Mouse (Mus musculus) heart, embryonic 15.5 days (tissue): ENCODE results near the gene Rab29. TPM values are rescaled to one million over a fixed set of nuclear protein-coding genes. Genes with fewer than 3 reads are reported as not detected.
A peak's percentile ranks its signal among the peaks of the same experiment; 100 is the strongest.
"Not testable (repeated sequence)": the region's sequence is repeated elsewhere in the genome, so short reads cannot be mapped to it uniquely, and the experiment has no call there.

Experiments
- ATAC-seq: fragments of 200-750 bp; cut with Nextera tagmentation; replicated peaks from 2 replicates; pipeline ENCODE4 v1.8.0; 2017; ENCODE audit warnings: low read depth, moderate TSS enrichment; ENCODE audit not compliant: insufficient number of reproducible peaks, insufficient read depth, low FRiP score
- H3K27ac ChIP-seq: fragments of 300-500 bp; sonication (generic); 2 replicates; pipeline ENCODE4 v1.5.1; 2015; ENCODE audit warnings: mild to moderate bottlenecking, inconsistent platforms
- H3K27me3 ChIP-seq: fragments of 300-500 bp; sonication (generic); 2 replicates; pipeline ENCODE4 v1.6.1; 2015; ENCODE audit warnings: inconsistent platforms
- H3K36me3 ChIP-seq: fragments of 300-500 bp; sonication (generic); 2 replicates; pipeline ENCODE4 v1.6.1; 2015; ENCODE audit warnings: mild to moderate bottlenecking, inconsistent platforms
- H3K4me1 ChIP-seq: fragments of 300-500 bp; sonication (generic); replicated peaks from 2 replicates; pipeline ENCODE4 v1.6.1; 2015; ENCODE audit warnings: inconsistent platforms
- H3K4me2 ChIP-seq: fragments of 300-500 bp; sonication (generic); 2 replicates; pipeline ENCODE4 v1.6.1; 2015; ENCODE audit warnings: inconsistent platforms, mild to moderate bottlenecking, moderate library complexity
- H3K4me3 ChIP-seq: fragments of 300-500 bp; sonication (generic); 2 replicates; pipeline ENCODE4 v1.5.1; 2015; ENCODE audit warnings: mild to moderate bottlenecking, inconsistent platforms
- H3K9ac ChIP-seq: fragments of 300-500 bp; sonication (generic); 2 replicates; pipeline ENCODE4 v1.6.1; 2015; ENCODE audit warnings: mild to moderate bottlenecking, inconsistent platforms
- H3K9me3 ChIP-seq: fragments of 300-500 bp; sonication (generic); replicated peaks from 2 replicates; pipeline ENCODE4 v1.6.1; 2016; ENCODE audit warnings: inconsistent platforms
- WGBS: fragments of 180-500 bp; shearing (Covaris S2); methylation state at CpG from one replicate; pipeline ENCODE4 v1.1.7; 2015; ENCODE audit warnings: mixed read lengths; 5-methylcytosine and 5-hydroxymethylcytosine counted together
- polyA plus RNA-seq: library from polyadenylated mRNA; unstranded; fragments of >200 nt; fragmentation: Nextera tagmentation; extraction: Ambion mirVana; gene quantifications from 2 replicates; pipeline ENCODE4 v1.2.1, GENCODE M21; 2015

The Rab29 gene
- 17.3 and 19.3 TPM in 2 replicates for polyA plus RNA-seq

- H3K36me3 ChIP-seq = 0 out of 2 replicates have a peak, but pooled peaks cover under 1% of the 10 kb centered on the region
- peak within 1 kb of the TSS; percentile 91 for H3K4me2 ChIP-seq
- peak within 1 kb of the TSS; percentile 66 for H3K9ac ChIP-seq
- WGBS = under 1% methylated on average over 46 of the region's 46 CpGs
- peaks cover 8% of the 10 kb centered on the region for H3K4me1 ChIP-seq
- H3K27me3 ChIP-seq = no peaks in the 10 kb centered on the region
- no peaks in the 10 kb centered on the region for H3K9me3 ChIP-seq
- ATAC-seq = peak; percentile 94
- no peak within 1 kb of the TSS; the same call in 1 of the 2 replicates for H3K27ac ChIP-seq
- H3K4me3 ChIP-seq = peak within 1 kb of the TSS; percentile 75
These were observed at the start of gene Rab29 for GRCm38 (mm10) chr1:131867093-131867945. Gene Rab29, plus strand, starts transcription at chr1:131867224.

GRCm38 (mm10) chr1:131820353-131820752 lies 46.7 kb upstream of the Rab29 start:
- not testable (repeated sequence) for ATAC-seq, H3K9ac ChIP-seq, H3K9me3 ChIP-seq, H3K4me2 ChIP-seq, H3K27ac ChIP-seq, H3K4me3 ChIP-seq, H3K4me1 ChIP-seq, H3K27me3 ChIP-seq, H3K36me3 ChIP-seq
- WGBS = 69% methylated on average over 9 of the region's 9 CpGs

DNA sequence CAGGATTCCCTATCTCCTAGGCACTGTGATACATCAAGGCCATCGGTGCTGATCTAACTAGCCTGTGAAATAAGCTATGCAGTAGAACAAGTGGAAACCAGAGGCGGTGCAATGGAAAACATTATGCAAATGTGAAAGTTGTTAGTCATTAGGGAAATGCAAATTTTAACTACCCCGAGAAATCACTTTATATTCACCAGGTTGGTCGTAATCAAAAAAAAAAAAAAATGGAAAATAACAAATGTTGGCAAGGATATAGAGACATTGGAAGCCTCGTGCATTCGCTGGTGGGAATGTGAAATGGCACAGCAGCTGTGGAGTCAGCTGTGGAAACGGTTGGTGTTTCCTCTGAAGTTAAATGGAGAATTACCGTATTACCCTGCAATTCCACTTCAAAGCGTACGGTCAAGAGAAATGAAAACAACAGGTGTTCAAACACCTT lies 46.1 kb upstream of the Rab29 start:
- 82% methylated on average over 10 of the region's 10 CpGs for WGBS
- no peak overlapping the region for H3K4me3 ChIP-seq
- no peak overlapping the region for H3K27ac ChIP-seq
- no peak overlapping the region for H3K4me2 ChIP-seq
- H3K4me1 ChIP-seq = no peaks in the 10 kb centered on the region
- H3K36me3 ChIP-seq = no peaks in the 10 kb centered on the region
- no peak for ATAC-seq
- peaks cover 8% of the 10 kb centered on the region; the same call in 1 of the 2 replicates for H3K9me3 ChIP-seq
- no peaks in the 10 kb centered on the region for H3K27me3 ChIP-seq
- no peak overlapping the region for H3K9ac ChIP-seq

DNA sequence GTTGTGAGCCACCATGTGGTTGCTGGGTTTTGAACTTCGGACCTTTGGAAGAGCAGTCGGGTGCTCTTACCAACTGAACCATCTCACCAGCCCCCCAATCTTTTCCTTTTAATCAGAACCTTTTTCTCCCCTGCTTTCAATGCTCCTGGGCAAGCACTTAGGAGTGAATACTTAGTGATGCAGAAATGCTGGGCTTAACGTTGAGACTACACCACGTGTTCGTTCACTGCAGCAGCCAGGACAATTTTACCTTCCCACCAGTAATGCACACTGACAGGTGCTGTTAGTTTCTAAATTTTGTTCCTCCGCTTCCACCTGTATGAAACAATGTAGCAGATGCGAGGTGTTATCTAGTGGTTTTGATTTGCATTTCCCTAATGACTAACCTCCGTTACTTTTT lies 44.7 kb upstream of the Rab29 start:
- no peaks in the 10 kb centered on the region for H3K36me3 ChIP-seq
- no peak overlapping the region for H3K4me3 ChIP-seq
- no peak for ATAC-seq
- peaks cover 8% of the 10 kb centered on the region; the same call in 1 of the 2 replicates for H3K9me3 ChIP-seq
- H3K4me1 ChIP-seq = peaks cover 4% of the 10 kb centered on the region
- no peak overlapping the region for H3K9ac ChIP-seq
- no peak overlapping the region for H3K27ac ChIP-seq
- no peaks in the 10 kb centered on the region for H3K27me3 ChIP-seq
- H3K4me2 ChIP-seq = no peak overlapping the region
- WGBS = 76% methylated on average over 8 of the region's 8 CpGs

GRCm38 (mm10) chr1:131822856-131823492 lies 44.0 kb upstream of the Rab29 start:
- Histone ChIP-seq H3K4me1 (peaks cover 5% of the 10 kb centered on the region), H3K9me3 (peaks cover 8% of the 10 kb centered on the region; the same call in 1 of the 2 replicates), H3K4me3 (no peak overlapping the region), H3K27me3 (no peaks in the 10 kb centered on the region), H3K27ac (no peak overlapping the region), H3K9ac (no peak overlapping the region), H3K36me3 (no peaks in the 10 kb centered on the region), H3K4me2 (no peak overlapping the region)
- no peak for ATAC-seq
- WGBS = 91% methylated on average over 1 of the region's 1 CpGs

- Histone ChIP-seq H3K36me3 (no peaks in the 10 kb centered on the region), H3K4me3 (no peak overlapping the region), H3K27ac (no peak overlapping the region), H3K4me2 (no peak overlapping the region), H3K9ac (no peak overlapping the region), H3K27me3 (no peaks in the 10 kb centered on the region), H3K9me3 (peaks cover 8% of the 10 kb centered on the region; the same call in 1 of the 2 replicates), H3K4me1 (peaks cover 5% of the 10 kb centered on the region)
- 39% methylated on average over 5 of the region's 5 CpGs for WGBS
- ATAC-seq = no peak
These were observed 43.5 kb upstream of the Rab29 start for GRCm38 (mm10) chr1:131823563-131823962.

DNA sequence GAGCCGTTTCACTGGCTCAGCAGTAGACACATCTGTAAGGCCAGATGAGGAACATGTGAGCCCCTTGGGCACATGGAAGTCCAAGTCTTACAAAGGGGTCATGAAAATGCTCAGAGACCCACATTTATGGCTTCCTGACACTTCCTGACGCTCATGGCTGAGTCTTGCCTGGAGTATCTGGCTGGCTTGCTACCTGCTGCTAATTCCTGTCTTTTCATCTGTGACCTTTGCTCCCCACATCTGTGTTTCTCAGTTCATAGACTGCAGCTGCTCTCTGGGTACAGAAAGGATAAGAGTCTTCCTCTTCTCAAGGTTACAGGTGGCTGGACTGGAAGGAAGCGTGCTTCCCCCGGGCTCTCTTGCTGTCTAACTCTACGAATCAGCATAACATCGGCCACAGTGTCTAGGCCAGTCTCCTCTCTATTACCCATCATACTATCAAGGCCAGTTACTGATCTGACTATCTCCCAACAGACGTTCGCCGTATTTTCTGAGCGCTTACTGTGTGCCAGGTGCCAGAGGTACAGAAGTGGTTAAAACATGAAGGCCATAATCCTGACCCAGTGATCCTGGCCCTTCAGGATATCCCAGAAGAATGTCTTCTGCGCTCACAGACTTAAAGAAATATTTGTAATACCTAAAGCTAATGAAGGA lies 42.4 kb upstream of the Rab29 start:
- ATAC-seq = no peak
- H3K4me1 ChIP-seq = peaks cover 12% of the 10 kb centered on the region
- H3K9me3 ChIP-seq = no peaks in the 10 kb centered on the region
- no peaks in the 10 kb centered on the region for H3K36me3 ChIP-seq
- H3K27ac ChIP-seq = no peak overlapping the region
- 84% methylated on average over 11 of the region's 11 CpGs for WGBS
- H3K27me3 ChIP-seq = no peaks in the 10 kb centered on the region
- H3K4me2 ChIP-seq = no peak overlapping the region
- H3K4me3 ChIP-seq = no peak overlapping the region
- H3K9ac ChIP-seq = no peak overlapping the region

DNA sequence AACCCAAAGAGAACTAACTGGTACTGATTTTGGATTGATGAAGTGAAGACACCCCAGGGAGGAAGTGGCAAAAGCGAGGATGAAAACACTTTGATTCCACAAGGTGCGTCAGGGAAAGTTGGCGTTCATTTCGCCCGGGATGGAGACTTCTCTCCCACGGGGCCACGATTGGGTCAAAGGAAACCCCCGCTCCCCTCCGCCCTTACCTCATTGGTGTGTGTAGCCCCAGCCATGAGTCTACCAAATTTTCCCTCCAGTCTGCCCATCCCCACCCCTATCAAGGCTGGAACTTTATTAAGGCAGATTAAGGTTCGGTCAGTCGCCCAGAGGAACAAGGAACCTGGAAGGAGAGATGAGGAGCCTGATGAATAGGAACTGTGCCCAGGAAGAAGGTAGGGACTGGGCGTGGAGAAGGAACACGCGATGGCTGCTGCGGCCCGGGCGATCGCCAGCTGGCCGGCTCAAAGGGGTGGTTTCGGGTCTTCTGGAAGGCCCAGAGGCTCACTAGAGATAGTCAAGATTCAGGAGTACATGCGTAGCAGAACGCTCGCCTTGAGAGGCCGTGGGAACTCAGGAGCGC lies 39.7 kb upstream of the Rab29 start, which contains the start of gene Slc41a1:
TSS of gene Slc41a1 (plus strand) at position 287 of the 580 bp plus-strand sequence.
- WGBS = 4% methylated on average over 25 of the region's 25 CpGs
- Histone ChIP-seq H3K36me3 (no peaks in the 10 kb centered on the region; the same call in 1 of the 2 replicates), H3K4me3 (peak within 1 kb of the TSS; percentile 86), H3K4me2 (peak within 1 kb of the TSS; percentile 75), H3K27ac (peak within 1 kb of the TSS; percentile 86), H3K9ac (peak within 1 kb of the TSS; percentile 77), H3K9me3 (no peaks in the 10 kb centered on the region), H3K27me3 (no peaks in the 10 kb centered on the region), H3K4me1 (peaks cover 12% of the 10 kb centered on the region)
- peak; percentile 16 for ATAC-seq

DNA sequence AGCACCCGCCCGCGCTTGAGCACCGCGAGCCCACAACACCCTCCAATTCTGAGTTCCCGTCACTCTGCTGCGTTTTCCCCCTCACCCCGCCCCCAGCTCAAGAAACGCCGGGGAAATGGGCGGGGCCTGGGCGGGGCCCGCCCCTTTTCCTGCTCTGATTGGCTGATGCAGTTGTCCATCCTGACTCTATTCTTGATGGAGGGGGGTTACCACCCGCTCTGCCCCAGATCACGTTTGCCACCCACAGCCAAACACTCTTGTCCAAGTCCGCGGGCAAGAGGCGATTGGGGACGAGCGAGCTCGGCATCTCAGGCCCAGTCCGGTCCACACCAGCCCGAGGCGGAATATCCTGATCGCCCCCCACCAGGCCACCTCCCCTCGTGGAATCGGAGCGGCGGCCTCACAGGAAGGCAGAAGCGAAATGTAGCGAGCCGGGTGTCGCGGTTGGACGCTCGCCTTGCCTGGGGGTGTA lies 39.2 kb upstream of the Rab29 start:
- peaks cover 12% of the 10 kb centered on the region for H3K4me1 ChIP-seq
- WGBS = under 1% methylated on average over 36 of the region's 36 CpGs
- peak overlapping the region; percentile 75 for H3K4me2 ChIP-seq
- H3K27ac ChIP-seq = peak overlapping the region; percentile 86
- peak overlapping the region; percentile 77 for H3K9ac ChIP-seq
- H3K4me3 ChIP-seq = peak overlapping the region; percentile 86
- H3K9me3 ChIP-seq = no peaks in the 10 kb centered on the region
- no peaks in the 10 kb centered on the region; the same call in 1 of the 2 replicates for H3K36me3 ChIP-seq
- no peaks in the 10 kb centered on the region for H3K27me3 ChIP-seq
- peak; percentile 94 for ATAC-seq

- Histone ChIP-seq H3K9me3 (no peaks in the 10 kb centered on the region), H3K4me3 (peak overlapping the region; percentile 86), H3K4me2 (peak overlapping the region; percentile 75), H3K9ac (peak overlapping the region; percentile 77), H3K4me1 (peaks cover 12% of the 10 kb centered on the region), H3K27ac (peak overlapping the region; percentile 86), H3K36me3 (no peaks in the 10 kb centered on the region; the same call in 1 of the 2 replicates), H3K27me3 (no peaks in the 10 kb centered on the region)
- WGBS = 1% methylated on average over 22 of the region's 22 CpGs
- ATAC-seq = peak; percentile 54
These were observed 38.5 kb upstream of the Rab29 start for GRCm38 (mm10) chr1:131828297-131829126.
